Mouse (Mus musculus) MEL (cell line): ENCODE results near the gene Mup20. TPM values are rescaled to one million over a fixed set of nuclear protein-coding genes. Genes with fewer than 3 reads are reported as not detected.

Experiments used
- DNase-seq: peaks from one replicate; pipeline ENCODE4 v3.0.0; 2011; ENCODE audit warnings: low read depth, low spot score
- H3K27ac ChIP-seq: 2 replicates; pipeline ENCODE4 v1.5.1; 2012; ENCODE audit warnings: low read depth, mild to moderate bottlenecking, control low read depth, low read length, moderate library complexity; ENCODE audit not compliant: control insufficient read depth
- H3K27me3 ChIP-seq, 2 experiments: fragments of 150-350 bp in 1 of 2; sonication (generic) in 1 of 2; 2 replicates each; pipeline ENCODE4 v1.6.1; 2012; ENCODE audit warnings: low read length in 2 of 2, mild to moderate bottlenecking in 2 of 2, improper control_type of control experiment in 1 of 2, moderate library complexity in 1 of 2; ENCODE audit not compliant: insufficient read depth in 2 of 2, control insufficient read depth in 1 of 2
- H3K36me3 ChIP-seq, 2 experiments: 2 replicates each; pipeline ENCODE4 v1.6.1; 2012 to 2014; ENCODE audit warnings: low read length in 2 of 2, improper control_type of control experiment in 1 of 2, inconsistent platforms in 1 of 2, mild to moderate bottlenecking in 1 of 2; ENCODE audit not compliant: insufficient read depth in 2 of 2, control insufficient read depth in 1 of 2
- H3K4me1 ChIP-seq, 2 experiments: fragments of 150-350 bp in 1 of 2; sonication (generic) in 1 of 2; 2 replicates each; pipeline ENCODE4 v1.6.1; 2012; ENCODE audit warnings: low read length in 2 of 2, improper control_type of control experiment in 1 of 2, mild to moderate bottlenecking in 1 of 2; ENCODE audit not compliant: insufficient read depth in 2 of 2, control insufficient read depth in 1 of 2
- H3K4me3 ChIP-seq, 2 experiments: fragments of 150-350 bp in 1 of 2; sonication (generic) in 1 of 2; 2 replicates each; pipeline ENCODE4 v1.5.1; 2012; ENCODE audit warnings: low read depth in 2 of 2, low read length in 2 of 2, mild to moderate bottlenecking in 2 of 2, moderate library complexity in 2 of 2, control low read depth in 1 of 2, improper control_type of control experiment in 1 of 2; ENCODE audit not compliant: control insufficient read depth in 1 of 2, insufficient read depth in 1 of 2
- H3K79me2 ChIP-seq: 2 replicates; pipeline ENCODE4 v1.6.1; 2012; ENCODE audit warnings: mild to moderate bottlenecking, low read length, moderate library complexity; ENCODE audit not compliant: control insufficient read depth, poor library complexity, insufficient read depth
- H3K9ac ChIP-seq: 2 replicates; pipeline ENCODE4 v1.6.1; 2012; ENCODE audit warnings: low read depth, mild to moderate bottlenecking, control low read depth, low read length, moderate library complexity; ENCODE audit not compliant: control insufficient read depth, poor library complexity, severe bottlenecking
- H3K9me3 ChIP-seq: fragments of 150-350 bp; sonication (generic); replicated peaks from 2 replicates; pipeline ENCODE4 v1.6.1; 2012; ENCODE audit warnings: mild to moderate bottlenecking, low read length, improper control_type of control experiment, moderate library complexity; ENCODE audit not compliant: insufficient read depth
- BHLHE40 ChIP-seq: IDR thresholded peaks from 2 replicates; pipeline ENCODE4 v1.6.1; 2012; ENCODE audit warnings: low read depth, mild to moderate bottlenecking, inconsistent platforms, low read length, improper control_type of control experiment, borderline replicate concordance
- CHD1 ChIP-seq: IDR thresholded peaks from 2 replicates; pipeline ENCODE4 v1.6.1; 2012; ENCODE audit warnings: low read depth, mild to moderate bottlenecking, inconsistent platforms, low read length, improper control_type of control experiment
- E2F4 ChIP-seq: IDR thresholded peaks from 2 replicates; pipeline ENCODE4 v1.6.1; 2011; ENCODE audit warnings: low read depth, low read length, improper control_type of control experiment, borderline replicate concordance
- ELF1 ChIP-seq: IDR thresholded peaks from 2 replicates; pipeline ENCODE4 v1.6.1; 2014; ENCODE audit warnings: low read depth, mild to moderate bottlenecking, inconsistent platforms, low read length, improper control_type of control experiment, moderate library complexity
- EP300 ChIP-seq, 2 experiments: IDR thresholded peaks; 2 replicates each; pipeline ENCODE4 v1.6.1; 2011; ENCODE audit warnings: improper control_type of control experiment in 2 of 2, low read length in 2 of 2, low read depth in 1 of 2, mild to moderate bottlenecking in 1 of 2
- GATA1 ChIP-seq: IDR thresholded peaks from 2 replicates; pipeline ENCODE4 v1.6.1; 2011; ENCODE audit warnings: low read depth, low read length, improper control_type of control experiment
- HCFC1 ChIP-seq: IDR thresholded peaks from 2 replicates; pipeline ENCODE4 v1.6.1; 2012; ENCODE audit warnings: low read depth, mild to moderate bottlenecking, inconsistent platforms, low read length, improper control_type of control experiment, moderate library complexity
- JUND ChIP-seq: IDR thresholded peaks from 2 replicates; pipeline ENCODE4 v1.6.1; 2011; ENCODE audit warnings: low read depth, mild to moderate bottlenecking, improper control_type of control experiment, low read length
- MAFK ChIP-seq: IDR thresholded peaks from 2 replicates; pipeline ENCODE4 v1.6.1; 2011; ENCODE audit warnings: low read depth, mild to moderate bottlenecking, low read length, improper control_type of control experiment, borderline replicate concordance
- MAZ ChIP-seq: IDR thresholded peaks from 2 replicates; pipeline ENCODE4 v1.6.1; 2012; ENCODE audit warnings: low read depth, mild to moderate bottlenecking, inconsistent platforms, low read length, improper control_type of control experiment
- MYB ChIP-seq: IDR thresholded peaks from 2 replicates; pipeline ENCODE4 v1.6.1; 2011; ENCODE audit warnings: mild to moderate bottlenecking, low read depth, low read length, improper control_type of control experiment
- MYC ChIP-seq: IDR thresholded peaks from 2 replicates; pipeline ENCODE4 v1.6.1; 2011; ENCODE audit warnings: low read depth, mild to moderate bottlenecking, low read length, improper control_type of control experiment, moderate library complexity
- NELFE ChIP-seq: IDR thresholded peaks from 2 replicates; pipeline ENCODE4 v1.6.1; 2011; ENCODE audit warnings: low read depth, low read length, improper control_type of control experiment
- NRF1 ChIP-seq: IDR thresholded peaks from 2 replicates; pipeline ENCODE4 v1.6.1; 2014; ENCODE audit warnings: low read depth, mild to moderate bottlenecking, inconsistent platforms, low read length, improper control_type of control experiment, moderate library complexity; ENCODE audit not compliant: poor library complexity, insufficient read depth, severe bottlenecking
- POLR2A ChIP-seq, 2 experiments: IDR thresholded peaks; 2 replicates each; pipeline ENCODE4 v1.6.1; 2011 to 2012; ENCODE audit warnings: low read length in 2 of 2, mild to moderate bottlenecking in 2 of 2, control low read depth in 1 of 2, improper control_type of control experiment in 1 of 2, low read depth in 1 of 2, moderate library complexity in 1 of 2; ENCODE audit not compliant: control insufficient read depth in 1 of 2, insufficient read depth in 1 of 2, poor library complexity in 1 of 2
- POLR2AphosphoS5 ChIP-seq: IDR thresholded peaks from 2 replicates; pipeline ENCODE4 v1.6.1; 2012; ENCODE audit warnings: low read depth, borderline replicate concordance, mild to moderate bottlenecking, inconsistent platforms, low read length, moderate library complexity, mixed read lengths
- RAD21 ChIP-seq: IDR thresholded peaks from 2 replicates; pipeline ENCODE4 v1.6.1; 2011; ENCODE audit warnings: mild to moderate bottlenecking, low read depth, low read length, improper control_type of control experiment
- SIN3A ChIP-seq: IDR thresholded peaks from 2 replicates; pipeline ENCODE4 v1.6.1; 2012; ENCODE audit warnings: low read length, improper control_type of control experiment, inconsistent platforms
- TBP ChIP-seq: IDR thresholded peaks from 2 replicates; pipeline ENCODE4 v1.8.0; 2011; ENCODE audit warnings: low read depth, low read length, improper control_type of control experiment
- TCF12 ChIP-seq: IDR thresholded peaks from 2 replicates; pipeline ENCODE4 v1.6.1; 2014; ENCODE audit warnings: low read depth, mild to moderate bottlenecking, inconsistent platforms, low read length, improper control_type of control experiment, moderate library complexity
- UBTF ChIP-seq: IDR thresholded peaks from 2 replicates; pipeline ENCODE4 v1.6.1; 2012; ENCODE audit warnings: low read depth, mild to moderate bottlenecking, inconsistent platforms, low read length, improper control_type of control experiment, moderate library complexity, borderline replicate concordance; ENCODE audit not compliant: insufficient read depth
- USF1 ChIP-seq: IDR thresholded peaks from 2 replicates; pipeline ENCODE4 v1.6.1; 2014; ENCODE audit warnings: low read depth, mild to moderate bottlenecking, inconsistent platforms, low read length, improper control_type of control experiment, moderate library complexity
- USF2 ChIP-seq, 2 experiments: IDR thresholded peaks; 2 replicates each; pipeline ENCODE4 v1.6.1; 2011 to 2012; ENCODE audit warnings: improper control_type of control experiment in 2 of 2, low read length in 2 of 2, borderline replicate concordance in 1 of 2, inconsistent platforms in 1 of 2, low read depth in 1 of 2, mild to moderate bottlenecking in 1 of 2; ENCODE audit not compliant: insufficient read depth in 1 of 2
- ZKSCAN1 ChIP-seq: IDR thresholded peaks from 2 replicates; pipeline ENCODE4 v1.6.1; 2012; ENCODE audit warnings: low read depth, mild to moderate bottlenecking, inconsistent platforms, low read length, improper control_type of control experiment, moderate library complexity
- ZMIZ1 ChIP-seq: IDR thresholded peaks from 2 replicates; pipeline ENCODE4 v1.6.1; 2012; ENCODE audit warnings: low read depth, mild to moderate bottlenecking, inconsistent platforms, low read length, improper control_type of control experiment, moderate library complexity
- polyA plus RNA-seq, 2 experiments: library from polyadenylated mRNA; stranded (reverse) in 1 of 2; unstranded in 1 of 2; fragments of >175 nt in 1 of 2; fragments of >200 nt in 1 of 2; gene quantifications; 2 replicates each; pipeline versions ENCODE4 v1.2.1 to v1.2.4; 2012; ENCODE audit warnings: low replicate concordance in 2 of 2, low read depth in 1 of 2; ENCODE audit not compliant: insufficient read length in 2 of 2, insufficient read depth in 1 of 2, missing spikeins in 1 of 2
- total RNA-seq: library from RNA; depleted of rRNA; stranded (reverse); fragments of 300-350 nt; gene quantifications from 2 replicates; pipeline ENCODE4 v1.2.3, GENCODE M21; 2012

The Mup20 gene
- total and polyA plus RNA-seq, 3 experiments = not detected

- no peak for TF ChIP-seq E2F4
- TF ChIP-seq USF2 (IDR thresholded peaks at IDR 0.05; ENCODE audit: borderline replicate concordance in 1 of 2, insufficient read depth in 1 of 2, low read depth in 1 of 2, low read length in 2 of 2) = no peak
- TF ChIP-seq POLR2AphosphoS5 = no peak
- TF ChIP-seq ZKSCAN1 = no peak
- no peak for TF ChIP-seq POLR2A (IDR thresholded peaks at IDR 0.05; ENCODE audit: control insufficient read depth in 1 of 2, insufficient read depth in 1 of 2, low read depth in 1 of 2, low read length in 2 of 2, poor library complexity in 1 of 2)
- TF ChIP-seq USF1 = no peak
- TF ChIP-seq ZMIZ1 = no peak
- TF ChIP-seq NRF1 = no peak
- no peak for TF ChIP-seq BHLHE40
- TF ChIP-seq MYC = no peak
- no peak for TF ChIP-seq HCFC1
- no peak for TF ChIP-seq JUND
- TF ChIP-seq MYB = no peak
- TF ChIP-seq RAD21 = no peak
- no peak for TF ChIP-seq EP300 (IDR thresholded peaks at IDR 0.05; ENCODE audit: low read depth in 1 of 2, low read length in 2 of 2)
- no peaks in the 10 kb centered on the region for H3K36me3 ChIP-seq
- H3K4me1 ChIP-seq = no peaks in the 10 kb centered on the region
Observed at GRCm38 (mm10) chr4:62087241-62087640, 33.3 kb upstream of the Mup20 start, which contains the start of gene Mup3. TSS of gene Mup3 (minus strand) at chr4:62087342.

GRCm38 (mm10) chr4:62082755-62083154, 28.8 kb upstream of the Mup20 start:
- no peaks in the 10 kb centered on the region for H3K79me2 ChIP-seq
- DNase-seq = no peak
- no peak overlapping the region for H3K27ac ChIP-seq
- no peaks in the 10 kb centered on the region for H3K27me3 ChIP-seq
- no peaks in the 10 kb centered on the region for H3K36me3 ChIP-seq
- H3K4me1 ChIP-seq = no peaks in the 10 kb centered on the region
- H3K9me3 ChIP-seq = no peaks in the 10 kb centered on the region
- H3K4me3 ChIP-seq = no peak overlapping the region
- no peak for TF ChIP-seq MAZ
- TF ChIP-seq ZMIZ1 = no peak
- TF ChIP-seq UBTF = no peak
- no peak for TF ChIP-seq JUND
- no peak for TF ChIP-seq MAFK
- no peak for TF ChIP-seq SIN3A
- TF ChIP-seq RAD21 = no peak
- TF ChIP-seq TCF12 = no peak
- TF ChIP-seq TBP = no peak
- no peak for TF ChIP-seq USF2 (IDR thresholded peaks at IDR 0.05; ENCODE audit: borderline replicate concordance in 1 of 2, insufficient read depth in 1 of 2, low read depth in 1 of 2, low read length in 2 of 2)
- no peak for TF ChIP-seq USF1
- no peak for TF ChIP-seq POLR2A (IDR thresholded peaks at IDR 0.05; ENCODE audit: control insufficient read depth in 1 of 2, insufficient read depth in 1 of 2, low read depth in 1 of 2, low read length in 2 of 2, poor library complexity in 1 of 2)
- TF ChIP-seq NELFE = no peak
- no peak for TF ChIP-seq ELF1
- TF ChIP-seq NRF1 = no peak
- no peak for TF ChIP-seq CHD1
- TF ChIP-seq GATA1 = no peak
- no peak overlapping the region for H3K9ac ChIP-seq

More at GRCm38 (mm10) chr4:62087241-62087640, 33.3 kb upstream of the Mup20 start, which contains the start of gene Mup3:
- H3K9me3 ChIP-seq = no peaks in the 10 kb centered on the region
- no peak within 1 kb of the TSS for H3K27ac ChIP-seq
- H3K27me3 ChIP-seq = no peaks in the 10 kb centered on the region
- H3K9ac ChIP-seq = no peak within 1 kb of the TSS
- no peak for DNase-seq
- H3K79me2 ChIP-seq = no peaks in the 10 kb centered on the region
- H3K4me3 ChIP-seq = no peak within 1 kb of the TSS
